Mouse (Mus musculus) ES-Bruce4 (cell line): ENCODE data around the gene Slc45a3. TPM values are rescaled to one million over a fixed set of nuclear protein-coding genes. Genes with fewer than 3 reads are reported as not detected.

Experiments
- H3K27ac ChIP-seq: 2 replicates; pipeline ENCODE4 v1.5.1; 2012; ENCODE audit warnings: low read length, inconsistent platforms; ENCODE audit not compliant: insufficient read depth
- H3K27me3 ChIP-seq: 2 replicates; pipeline ENCODE4 v1.6.1; 2012; ENCODE audit warnings: mild to moderate bottlenecking, low read length, inconsistent platforms; ENCODE audit not compliant: control insufficient read depth, poor library complexity, insufficient read depth, severe bottlenecking
- H3K36me3 ChIP-seq: 2 replicates; pipeline ENCODE4 v1.6.1; 2012; ENCODE audit warnings: inconsistent platforms, mild to moderate bottlenecking, low read length, moderate library complexity; ENCODE audit not compliant: control insufficient read depth, poor library complexity, insufficient read depth, severe bottlenecking
- H3K4me1 ChIP-seq: one replicate; pipeline ENCODE4 v1.8.1; 2011; ENCODE audit warnings: low read length; ENCODE audit not compliant: control insufficient read depth, insufficient read depth
- H3K4me3 ChIP-seq: 2 replicates; pipeline ENCODE4 v1.5.1; 2011; ENCODE audit warnings: low read depth, mild to moderate bottlenecking, low read length
- H3K9ac ChIP-seq: 2 replicates; pipeline ENCODE4 v1.6.1; 2012; ENCODE audit warnings: low read depth, mild to moderate bottlenecking, inconsistent platforms; ENCODE audit not compliant: poor library complexity, severe bottlenecking
- H3K9me3 ChIP-seq: replicated peaks from 2 replicates; pipeline ENCODE4 v1.6.1; 2012; ENCODE audit warnings: mild to moderate bottlenecking, low read length, inconsistent platforms; ENCODE audit not compliant: control insufficient read depth, poor library complexity, insufficient read depth, severe bottlenecking
- CTCF ChIP-seq: IDR thresholded peaks from one replicate; pipeline ENCODE4 v1.8.1; 2011; ENCODE audit warnings: low read depth, low read length
- EP300 ChIP-seq: IDR thresholded peaks from 2 replicates; pipeline ENCODE4 v1.6.1; 2011; ENCODE audit warnings: low read depth, low read length; ENCODE audit not compliant: insufficient read depth
- POLR2A ChIP-seq: IDR thresholded peaks from one replicate; pipeline ENCODE4 v1.8.1; 2011; ENCODE audit warnings: low read length; ENCODE audit not compliant: insufficient read depth
- polyA plus RNA-seq: library from polyadenylated mRNA; stranded (reverse); fragments of >200 nt; gene quantifications from 2 replicates; pipeline ENCODE4 v1.2.4, GENCODE M21; 2011; ENCODE audit warnings: low read depth; ENCODE audit not compliant: missing spikeins, insufficient read depth, insufficient read length

Gene Slc45a3
- polyA plus RNA-seq, 1 experiment, result 3.3 TPM

DNA sequence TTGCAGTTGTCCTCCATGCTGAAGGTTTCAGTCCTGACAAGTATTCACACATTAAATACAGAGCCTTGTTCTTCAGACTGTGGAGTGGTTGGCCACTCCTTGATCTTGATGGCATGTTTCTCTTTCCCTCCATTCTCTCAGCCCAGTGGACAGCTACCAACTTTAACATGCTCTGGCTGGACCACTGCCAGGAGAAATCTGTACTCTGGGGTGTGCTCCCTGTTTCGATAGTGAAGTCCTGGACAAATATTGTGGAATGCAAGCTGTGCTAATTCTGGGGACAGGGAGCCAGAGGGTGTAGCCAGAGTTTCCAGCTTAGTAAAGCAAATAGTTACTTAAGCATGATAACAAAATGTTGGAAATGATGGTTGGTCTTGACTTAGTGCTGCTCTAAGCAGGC is 24.0 kb upstream of the Slc45a3 start:
- H3K27ac ChIP-seq, result no peak overlapping the region
- peaks cover 30% of the 10 kb centered on the region for H3K36me3 ChIP-seq
- H3K4me3 ChIP-seq, result no peak overlapping the region
- no peak overlapping the region for H3K9ac ChIP-seq
- H3K27me3 ChIP-seq, result no peaks in the 10 kb centered on the region
- no peaks in the 10 kb centered on the region for H3K9me3 ChIP-seq
- TF ChIP-seq POLR2A (no peak), CTCF (no peak), EP300 (no peak)
- H3K4me1 ChIP-seq, result peaks cover 3% of the 10 kb centered on the region

DNA sequence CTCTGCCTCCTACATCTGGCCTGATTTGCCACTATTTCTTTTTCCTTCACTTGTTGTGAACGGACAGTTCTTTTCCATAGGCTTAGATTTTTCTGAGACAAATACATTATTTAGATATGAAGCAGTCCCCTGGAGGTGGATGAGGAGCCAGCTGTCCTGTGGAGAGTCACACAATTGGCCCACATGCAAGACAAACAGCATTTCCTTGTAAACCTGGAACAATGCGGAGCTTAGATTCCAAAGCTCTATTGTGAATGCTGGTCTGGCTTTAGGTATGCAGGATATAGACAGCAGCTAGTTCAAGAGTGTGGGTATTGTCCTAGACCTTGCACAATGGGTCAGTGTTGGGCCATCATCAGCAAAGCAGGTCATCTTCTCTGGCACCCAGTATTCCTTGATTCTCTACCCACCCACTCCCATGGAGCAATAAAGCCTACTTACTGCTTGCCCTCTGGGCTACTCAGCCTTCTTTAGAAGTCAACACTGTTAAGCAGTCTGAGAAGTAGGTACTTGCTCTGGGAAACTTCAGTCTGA is 22.0 kb upstream of the Slc45a3 start:
- H3K9me3 ChIP-seq, result no peaks in the 10 kb centered on the region
- H3K9ac ChIP-seq, result no peak overlapping the region
- H3K4me3 ChIP-seq, result no peak overlapping the region
- peaks cover 5% of the 10 kb centered on the region for H3K4me1 ChIP-seq
- H3K36me3 ChIP-seq, result peaks cover 14% of the 10 kb centered on the region
- no peak for TF ChIP-seq CTCF
- TF ChIP-seq POLR2A, result no peak
- TF ChIP-seq EP300, result no peak
- H3K27ac ChIP-seq, result peak overlapping the region; percentile 58
- no peaks in the 10 kb centered on the region for H3K27me3 ChIP-seq

DNA sequence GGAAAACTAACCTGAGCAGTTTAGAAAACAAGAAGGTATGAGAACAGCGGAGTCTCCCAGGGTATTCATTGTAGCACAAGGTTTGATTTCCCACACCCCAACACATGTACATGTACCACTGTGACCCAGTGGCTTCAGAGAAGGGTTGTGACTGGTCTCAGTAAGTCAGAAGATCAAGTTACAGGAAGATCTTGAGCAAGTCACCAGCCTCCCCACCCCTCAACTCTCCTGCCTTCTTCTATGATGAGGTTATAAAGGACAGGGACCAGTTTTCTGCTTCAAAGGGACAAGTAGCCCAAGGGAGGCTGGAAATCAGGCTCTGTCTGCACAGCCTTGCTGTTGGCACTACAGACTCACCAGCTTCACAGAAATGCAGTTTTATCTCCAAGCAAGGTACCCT is 21.3 kb upstream of the Slc45a3 start:
- peaks cover 14% of the 10 kb centered on the region for H3K36me3 ChIP-seq
- H3K27me3 ChIP-seq, result no peaks in the 10 kb centered on the region
- no peak overlapping the region for H3K9ac ChIP-seq
- TF ChIP-seq EP300 (no peak), CTCF (no peak), POLR2A (no peak)
- no peak overlapping the region for H3K27ac ChIP-seq
- no peaks in the 10 kb centered on the region for H3K9me3 ChIP-seq
- peaks cover 5% of the 10 kb centered on the region for H3K4me1 ChIP-seq
- H3K4me3 ChIP-seq, result no peak overlapping the region

DNA sequence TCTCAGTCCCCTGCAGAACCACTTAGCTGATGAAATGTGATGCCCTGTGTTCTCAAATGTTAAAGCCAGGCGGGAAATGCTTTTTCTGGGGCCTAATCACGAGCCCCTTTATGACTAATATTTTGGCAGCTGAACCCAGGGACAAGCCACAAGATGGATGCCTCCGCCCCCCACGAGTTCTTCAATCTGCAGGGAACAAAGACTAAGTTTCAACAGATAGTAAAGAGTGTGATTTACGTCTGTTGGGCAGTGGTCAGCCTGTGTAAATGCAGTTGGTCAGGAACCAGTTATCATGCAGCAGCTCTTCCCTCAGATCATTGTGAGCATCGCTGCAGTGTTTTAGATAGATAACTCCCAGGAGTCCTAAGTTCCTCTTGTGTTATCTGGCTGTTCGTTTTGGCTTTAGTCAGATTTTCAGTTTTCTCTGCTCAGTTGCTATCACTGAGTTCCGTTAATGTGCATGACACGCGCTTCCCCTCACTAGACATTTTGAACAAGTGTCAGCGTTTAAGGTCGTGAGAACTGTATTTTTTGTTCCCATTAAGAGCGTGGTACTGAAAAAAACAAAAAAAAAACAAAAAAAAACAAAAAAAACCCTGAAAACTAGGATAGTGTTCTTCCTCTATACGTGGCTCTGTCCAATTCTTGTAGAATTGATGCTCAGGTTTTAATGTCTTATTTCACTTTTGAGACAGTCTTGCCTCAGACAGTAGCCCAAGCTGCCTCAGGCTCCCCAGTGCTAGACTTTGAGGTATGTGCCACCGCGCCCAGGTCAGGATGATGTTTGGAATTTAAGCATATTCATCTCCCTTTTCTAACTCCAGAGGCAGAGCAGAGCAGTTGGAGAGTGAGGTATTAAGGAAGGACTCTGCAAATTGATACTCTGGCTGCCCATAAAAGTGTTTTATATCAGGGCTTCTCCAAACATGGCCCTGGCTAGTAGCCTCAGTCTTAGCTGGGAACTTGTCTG is 19.9 kb upstream of the Slc45a3 start:
- Histone ChIP-seq H3K4me1 (peaks cover 7% of the 10 kb centered on the region), H3K36me3 (peaks cover 10% of the 10 kb centered on the region), H3K27ac (no peak overlapping the region), H3K4me3 (no peak overlapping the region), H3K9me3 (no peaks in the 10 kb centered on the region), H3K27me3 (no peaks in the 10 kb centered on the region), H3K9ac (no peak overlapping the region)
- TF ChIP-seq CTCF (no peak), POLR2A (no peak), EP300 (no peak)

DNA sequence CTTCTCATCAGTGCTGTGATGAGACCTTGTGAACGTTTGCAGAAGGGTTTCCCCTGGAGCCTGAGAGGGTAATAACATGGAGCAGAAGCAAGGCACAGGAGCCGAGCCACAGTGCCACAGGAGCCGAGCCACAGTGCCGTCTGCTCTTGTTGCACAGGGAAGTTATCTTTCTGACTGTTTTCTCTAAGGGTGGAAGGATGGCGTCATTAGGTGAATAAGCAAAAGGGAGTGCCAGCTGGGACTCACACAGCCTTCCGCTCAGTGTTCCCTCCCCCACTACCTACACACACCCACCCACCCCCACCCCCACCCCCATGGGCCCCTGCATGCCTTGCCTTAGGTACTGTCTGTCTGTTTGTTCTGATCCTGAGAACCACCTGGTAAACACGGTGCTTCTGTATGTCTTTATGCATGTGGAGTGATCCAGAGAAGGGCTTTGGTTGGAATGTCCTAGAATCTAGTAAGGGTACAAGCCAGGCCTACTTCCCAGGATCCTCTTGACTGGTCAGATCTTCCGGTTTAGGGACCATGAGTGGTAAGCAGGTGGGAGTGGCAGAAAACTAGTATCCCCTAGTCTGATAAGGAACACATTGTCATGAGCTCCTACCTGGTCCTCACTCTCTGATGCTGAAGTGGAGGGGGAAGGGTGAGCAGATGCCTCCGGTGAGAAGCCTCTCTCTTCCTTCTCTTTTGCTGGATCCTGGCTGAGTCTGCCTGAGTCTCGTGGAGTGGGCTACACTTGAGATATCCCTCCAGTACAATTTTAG is 16.9 kb upstream of the Slc45a3 start:
- peak overlapping the region; percentile 31 for H3K4me3 ChIP-seq
- H3K9me3 ChIP-seq, result no peaks in the 10 kb centered on the region
- TF ChIP-seq POLR2A, result no peak
- TF ChIP-seq EP300, result no peak
- TF ChIP-seq CTCF, result no peak
- no peaks in the 10 kb centered on the region for H3K27me3 ChIP-seq
- peaks cover 9% of the 10 kb centered on the region for H3K4me1 ChIP-seq
- peak overlapping the region; percentile 64 for H3K27ac ChIP-seq
- no peaks in the 10 kb centered on the region for H3K36me3 ChIP-seq
- peak overlapping the region; percentile 46; the same call in 1 of the 2 replicates for H3K9ac ChIP-seq
